Mouse (Mus musculus): ENCODE measurements at regions not wholly inside any gene's neighbourhood (a gene's known extent, or its start where the extent isn't known, plus 50 kb on each side); places are given as distances from the start of the nearest gene placed in this dataset.

DNA sequence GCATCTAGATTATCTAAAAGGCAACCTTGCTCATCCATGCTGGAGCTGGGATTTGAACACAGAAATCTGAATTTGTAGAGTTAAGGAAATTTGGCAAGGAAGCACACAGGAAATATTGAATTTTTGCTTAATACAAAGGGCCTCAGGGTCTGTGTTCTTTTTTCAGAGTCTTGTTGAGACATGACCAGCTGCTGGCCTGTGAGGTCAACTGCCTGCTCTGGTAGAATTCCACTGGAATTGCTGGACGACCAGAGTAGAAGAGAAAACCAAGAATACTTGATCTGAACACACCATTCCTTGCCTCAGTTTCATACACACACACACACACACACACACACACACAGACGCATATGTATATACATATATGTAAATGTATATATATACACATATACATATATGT, 84.1 kb upstream of the Lifr start:
- DNase-seq, result no peak

DNA sequence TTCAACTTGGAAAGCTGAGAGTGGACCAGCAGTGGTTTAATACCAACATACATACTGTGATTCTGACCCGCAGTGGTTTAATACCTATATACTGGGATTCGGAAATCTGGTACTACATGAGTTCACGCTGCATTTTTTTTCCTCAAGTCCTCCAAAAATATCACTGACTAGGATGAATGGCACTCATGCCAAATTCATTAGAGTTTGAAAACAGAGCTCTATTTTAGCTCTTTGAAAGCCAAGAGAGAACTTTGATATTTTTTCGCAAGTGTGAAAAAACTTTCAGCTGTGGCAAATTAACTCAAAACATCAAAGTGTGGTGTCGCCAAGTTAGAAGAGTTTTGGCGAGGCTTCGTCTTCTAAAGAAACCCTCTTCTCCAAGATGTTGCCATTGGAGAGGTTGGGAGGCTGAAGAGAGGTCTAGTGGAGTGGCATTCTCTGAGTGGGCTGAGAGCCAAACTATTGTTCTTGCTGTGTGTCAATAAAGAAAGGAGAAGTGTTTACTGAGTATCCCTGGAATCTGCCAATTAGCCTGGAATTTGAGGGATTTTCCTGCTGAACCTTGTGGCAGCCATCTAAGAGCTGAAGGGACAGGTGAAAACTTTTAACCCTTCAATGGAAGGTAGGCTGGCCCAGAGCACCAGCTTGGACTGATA, 81.6 kb upstream of the Lifr start:
- peak; percentile 24 for DNase-seq

DNA sequence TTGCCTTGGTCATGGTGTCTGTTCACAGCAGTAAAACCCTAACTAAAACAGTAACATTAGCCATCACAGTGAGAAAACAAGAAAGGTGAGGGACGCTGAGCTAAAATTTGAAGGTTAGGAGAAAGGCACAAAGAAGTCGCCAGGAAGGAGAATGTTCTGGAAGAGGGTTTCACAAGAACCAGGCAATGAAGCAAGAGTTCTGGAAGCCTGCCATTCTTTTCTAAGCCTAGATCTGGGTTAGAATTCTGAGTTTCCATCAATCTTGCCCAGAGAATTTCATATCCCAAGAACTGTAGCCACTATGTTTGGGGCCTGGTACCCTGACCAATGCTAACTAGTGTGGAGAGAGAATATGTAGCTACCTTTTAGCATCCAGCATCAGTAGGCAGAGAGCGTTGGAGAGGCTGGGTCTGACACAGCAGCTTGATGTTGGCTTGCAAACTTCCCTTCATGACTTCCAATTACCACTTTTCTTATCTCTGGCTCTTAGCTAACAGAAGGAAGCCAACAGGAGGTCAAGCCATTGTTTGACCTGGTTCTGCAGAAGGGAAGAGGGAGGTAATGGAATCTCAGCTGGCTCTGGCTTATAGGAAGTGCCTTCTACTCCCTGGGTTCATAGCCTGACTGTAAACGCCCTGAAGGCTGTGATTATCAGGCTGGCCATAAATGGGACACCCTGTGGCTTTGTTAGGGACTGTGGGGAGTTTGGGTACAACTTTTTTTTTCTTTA, 79.3 kb upstream of the Lifr start:
- peak; percentile 41 for DNase-seq

DNA sequence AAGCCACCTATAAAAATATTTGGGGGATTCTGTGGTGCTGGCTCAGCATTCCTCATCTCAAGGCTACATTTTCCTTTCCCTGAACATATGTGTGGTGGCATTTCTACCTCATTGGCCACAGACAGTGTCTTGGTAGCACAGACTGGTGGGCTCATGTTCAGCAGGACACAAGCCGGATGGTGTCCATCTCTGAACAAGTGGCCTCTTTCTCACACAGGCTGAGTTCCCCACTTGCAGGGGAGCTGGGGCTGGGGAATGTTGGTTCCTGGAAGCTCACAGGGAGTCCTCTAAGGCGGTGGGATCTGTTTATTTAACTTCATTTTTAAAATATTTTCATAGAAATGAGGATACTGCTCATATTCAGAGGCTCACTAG, 78.7 kb upstream of the Lifr start:
- no peak for DNase-seq

DNA sequence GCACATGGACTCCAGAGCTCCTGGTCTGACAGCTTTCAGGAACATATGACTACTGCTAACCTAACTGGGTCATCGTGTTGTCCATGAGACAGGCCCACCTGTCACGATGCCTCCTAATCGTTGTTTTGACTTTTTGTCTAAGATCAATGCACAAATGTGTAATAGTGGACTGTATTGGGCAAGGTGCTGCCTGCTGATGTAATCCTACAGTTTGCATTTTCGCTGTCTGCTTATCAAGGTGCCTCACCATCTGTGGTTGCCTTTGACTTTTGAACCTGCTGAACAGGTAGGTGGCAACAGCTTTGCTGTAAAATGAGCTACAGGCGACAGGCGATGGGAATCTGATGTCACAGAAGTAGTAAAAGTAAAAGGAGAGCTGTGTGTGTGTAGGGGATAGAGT, 78.0 kb upstream of the Lifr start:
- DNase-seq, result no peak

GRCm38 (mm10) chr15:7013047-7013446, 77.4 kb upstream of the Lifr start:
- no peak for DNase-seq

- DNase-seq, result no peak
These were observed 75.4 kb upstream of the Lifr start for GRCm38 (mm10) chr15:7014984-7015383.

DNA sequence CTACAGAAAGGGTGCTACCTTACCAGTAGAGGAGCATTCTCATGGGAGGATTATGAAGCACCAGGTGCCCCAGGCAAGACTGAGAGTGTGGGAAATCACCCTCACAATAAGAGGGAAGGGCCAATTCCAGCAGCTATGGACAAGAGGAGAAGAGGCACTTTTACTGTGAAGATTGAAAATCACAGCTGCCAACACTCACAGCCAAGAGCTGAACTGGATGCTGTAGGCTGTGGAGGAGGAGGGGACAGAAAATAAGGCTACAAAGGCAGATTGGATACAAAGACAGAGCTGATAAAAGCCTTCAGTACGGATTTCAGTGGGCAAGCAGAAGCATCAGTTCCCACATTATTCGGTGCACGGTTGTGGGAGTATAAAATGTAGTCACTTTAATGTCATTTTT, 74.4 kb upstream of the Lifr start:
- no peak for DNase-seq

DNA sequence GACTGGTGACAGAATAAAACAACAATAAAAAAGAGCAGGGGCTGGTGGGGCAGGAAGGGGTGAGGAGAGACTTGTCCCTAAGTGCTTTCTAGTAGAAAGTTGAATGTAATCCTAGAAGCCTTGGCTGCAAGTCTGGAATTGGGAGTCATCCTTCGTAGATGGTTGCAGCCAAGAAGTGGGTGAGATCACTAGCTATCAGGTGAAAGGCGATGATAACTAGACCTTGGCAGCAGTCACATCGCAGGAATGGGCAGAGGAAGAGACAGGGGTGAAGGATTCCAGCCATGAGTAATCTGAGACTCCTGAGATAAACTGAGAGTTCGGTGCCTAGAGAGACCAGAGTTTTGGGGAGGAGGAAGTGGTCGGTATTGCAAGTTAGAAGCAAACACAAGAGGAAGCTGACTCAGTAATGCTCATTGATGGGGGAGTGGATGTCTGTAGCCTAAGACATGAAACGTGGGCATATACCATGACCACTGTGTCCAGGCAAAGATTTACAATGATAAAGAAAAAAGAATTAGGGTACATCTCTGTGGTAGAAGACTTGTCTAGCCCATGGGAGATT, 73.1 kb upstream of the Lifr start:
- DNase-seq, result no peak

DNA sequence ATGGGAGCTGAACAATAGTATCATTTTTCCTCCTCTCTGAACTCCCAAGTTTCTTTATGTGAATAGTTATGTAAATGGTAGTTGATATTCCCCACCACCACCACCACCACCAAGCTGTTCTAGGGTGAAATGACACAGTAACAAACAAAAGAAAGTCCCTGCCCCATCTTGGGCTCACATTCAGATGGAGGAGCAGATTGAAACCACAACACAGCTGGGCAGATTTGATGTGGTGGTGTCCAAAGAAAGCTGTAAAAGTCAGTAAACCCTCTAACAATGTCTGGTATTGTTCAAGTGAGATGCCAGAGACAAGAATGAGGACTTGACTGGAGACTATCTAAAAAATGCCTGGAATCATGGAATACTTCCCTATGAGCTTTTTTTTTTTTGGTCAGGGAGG, 67.8 kb upstream of the Lifr start:
- no peak for DNase-seq

DNA sequence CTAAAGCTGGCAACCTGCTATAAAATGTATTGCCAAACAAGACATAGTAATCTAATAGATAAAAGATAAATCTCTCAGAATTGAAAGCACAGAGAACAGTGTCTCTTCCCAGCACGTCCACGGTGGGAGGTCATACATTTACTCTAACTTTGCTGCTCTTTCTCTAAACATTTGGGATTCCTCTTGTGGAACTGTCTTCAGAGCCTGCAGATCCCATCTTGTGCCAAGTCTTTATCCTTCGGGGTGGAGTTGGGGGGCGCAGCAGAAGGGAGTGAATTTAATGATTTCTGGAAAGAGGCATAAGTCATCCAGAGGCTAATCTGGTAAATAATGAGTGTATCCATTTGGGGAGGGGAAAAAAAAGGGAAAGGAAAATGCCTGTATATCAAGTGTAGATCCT, 65.2 kb upstream of the Lifr start:
- DNase-seq, result no peak

GRCm38 (mm10) chr15:7031297-7032043, 58.9 kb upstream of the Lifr start:
- DNase-seq, result no peak

DNA sequence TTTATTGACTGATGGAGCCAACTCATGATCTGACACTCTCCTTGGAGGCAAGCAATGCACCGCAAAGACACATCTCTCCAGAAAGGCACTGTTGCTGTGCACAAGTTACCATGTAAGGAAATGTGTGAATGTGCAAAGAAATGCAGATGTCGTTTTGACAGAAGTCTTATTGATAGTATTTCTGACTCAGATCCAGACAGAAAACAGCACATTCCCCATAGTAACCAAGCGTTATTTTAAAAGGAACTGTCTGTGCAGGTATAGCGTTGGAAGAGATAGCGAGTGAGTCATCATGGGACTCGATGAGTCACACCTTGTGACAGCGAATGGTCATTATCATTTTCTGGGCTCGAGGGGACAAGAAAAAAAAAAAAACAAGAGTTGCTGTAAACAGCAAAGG, 52.9 kb upstream of the Lifr start:
- DNase-seq, result no peak

- DNase-seq, result no peak
These were observed 51.3 kb upstream of the Lifr start for GRCm38 (mm10) chr15:7039119-7039518.

DNA sequence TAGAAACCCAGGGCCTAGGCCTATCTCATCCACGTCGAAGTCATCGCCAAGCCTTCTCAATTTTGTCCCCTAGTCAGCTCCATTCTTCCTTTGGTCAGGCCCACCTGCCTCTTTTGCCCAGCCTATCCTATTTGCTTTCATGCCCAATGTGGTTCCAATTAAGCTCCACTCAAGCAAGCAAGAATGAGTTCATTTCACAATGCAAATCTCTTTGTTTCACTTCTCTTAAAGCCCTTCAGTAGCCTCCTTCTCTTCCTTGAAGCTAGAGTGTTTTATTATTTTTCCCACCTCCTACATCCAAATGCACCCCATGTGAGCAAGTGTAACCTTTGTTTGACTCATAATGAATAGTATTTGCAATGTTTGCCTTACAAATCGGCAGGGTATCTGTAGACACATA, 50.6 kb upstream of the Lifr start:
- no peak for DNase-seq
